Mouse (Mus musculus) gastrocnemius, postnatal 36 days (tissue): ENCODE results near the gene Gnb1l. TPM values are rescaled to one million over a fixed set of nuclear protein-coding genes. Genes with fewer than 3 reads are reported as not detected.

Source experiments
- DNase-seq, 2 experiments: peaks; one replicate each; pipeline ENCODE4 v3.0.0; 2022
- intact Hi-C: fragments of 180-260 bp; cut with DNase I; formaldehyde crosslinking; loops from one replicate; pipeline ENCODE4 v1.15.1; 2025
- long read RNA-seq, 2 experiments: library from polyadenylated mRNA; stranded (forward); transcript quantifications; one replicate each; pipeline ENCODE4 v2.0.0; 2021
- total RNA-seq, 2 experiments: library from RNA; stranded (reverse); gene quantifications; 2 replicates each; pipeline ENCODE4 v1.2.3; 2021

Gnb1l gene
- 1 to 10 TPM; 3.6 to 3.8 TPM for total RNA-seq
- long read RNA-seq, experiment 1, partial matches to known transcripts, result 0 of 10 reads
- long read RNA-seq, experiment 1, other reads (novel, unspliced or antisense), result 4 of 10 reads
- long read RNA-seq, experiment 2, partial matches to known transcripts, result 0 of 2 reads
- long read RNA-seq, experiment 2, other reads (novel, unspliced or antisense), result 1 of 2 reads

DNA sequence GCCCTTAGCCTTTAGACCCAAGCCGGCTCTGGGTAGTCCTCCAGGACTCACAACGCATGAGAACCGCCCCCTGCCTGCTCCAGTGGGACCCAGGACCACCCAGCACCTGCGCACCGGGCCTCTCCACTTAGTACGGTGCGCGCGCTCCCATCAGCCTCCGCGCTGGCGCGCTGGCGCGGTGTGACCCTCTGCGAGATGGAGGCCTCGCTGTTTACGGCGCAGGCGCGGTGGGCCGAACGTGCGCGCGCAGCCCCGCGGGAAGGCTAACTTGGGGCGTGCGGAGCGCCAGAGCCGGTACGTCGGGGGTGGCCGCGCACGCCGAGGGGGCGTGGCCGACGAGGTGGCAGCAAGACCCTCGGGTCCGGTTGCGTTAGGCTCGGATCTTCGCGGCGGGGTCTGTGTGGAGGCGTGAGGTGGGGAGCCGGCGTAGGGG lies at the start of gene Gnb1l, which contains the start of gene Rtl10:
Gene Gnb1l (plus strand): TSS at position 156 of the 433 bp plus-strand sequence.
Gene Rtl10 (plus strand): TSS at position 344 of the 433 bp plus-strand sequence.
- DNase-seq, result peak; percentile 90 to 95
- intact Hi-C loops, result loop anchor here (5.0 kb wide), 1 partner anchor 109 kb away; no protein-coding TSS in a partner anchor

DNA sequence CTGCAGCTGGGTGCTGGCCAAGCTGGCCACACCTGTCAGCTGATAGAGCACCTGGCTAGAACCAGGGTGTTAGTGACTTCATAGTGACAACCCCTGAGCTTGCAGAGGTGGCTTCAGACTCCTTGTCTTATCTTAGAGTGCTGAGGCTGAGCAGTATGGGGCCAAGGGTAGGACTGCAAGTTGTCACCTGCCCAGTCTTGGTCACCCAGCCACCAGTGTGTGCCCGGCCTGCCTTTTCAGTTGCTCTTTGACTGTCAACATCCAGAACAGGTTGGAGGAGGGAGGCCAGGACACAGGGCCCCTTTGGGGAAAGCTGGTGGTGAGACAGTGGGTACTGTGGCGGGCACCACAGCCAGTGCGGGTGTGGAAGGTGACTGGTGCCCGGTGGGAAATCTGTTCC lies 49.5 kb upstream of the Gnb1l start:
- no peak for DNase-seq
- intact Hi-C loops, result loop anchor here (5.0 kb wide), 1 partner anchor 58 kb away; no protein-coding TSS in a partner anchor

DNA sequence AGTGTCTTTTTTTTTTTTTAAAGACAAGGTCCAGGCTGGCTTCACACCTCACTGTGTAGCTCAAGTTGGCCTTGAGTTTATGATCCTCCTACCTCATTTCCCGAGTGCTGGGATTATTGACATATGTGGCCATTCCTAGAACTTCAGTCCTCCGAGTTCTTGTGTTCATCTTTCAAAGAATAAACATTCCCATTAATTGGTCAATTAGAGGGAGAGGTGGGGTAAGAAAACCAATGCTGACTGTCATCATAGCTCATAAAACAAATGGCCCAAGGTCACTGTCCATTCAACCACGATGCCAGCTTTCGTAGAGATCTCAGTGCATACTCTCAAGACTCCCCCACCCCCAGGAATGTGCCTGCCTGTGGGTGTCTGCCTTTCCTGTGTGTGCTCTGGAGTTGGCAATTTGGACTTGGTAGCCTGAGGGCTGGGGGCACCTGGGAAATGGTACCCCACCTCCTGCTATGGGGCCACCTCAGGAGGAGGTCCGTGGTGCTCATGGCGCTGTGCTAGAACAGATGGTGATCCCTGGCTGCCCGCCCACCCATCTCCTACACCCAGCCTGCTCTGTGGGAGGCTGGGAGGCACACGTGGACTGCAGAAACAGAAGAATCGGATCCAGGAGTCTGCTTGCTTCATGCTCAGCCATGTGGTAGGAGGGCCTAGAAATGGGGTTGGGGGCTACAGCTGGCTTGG lies 46.9 kb upstream of the Gnb1l start:
- intact Hi-C loops, result no loop called here
- DNase-seq, result no peak

DNA sequence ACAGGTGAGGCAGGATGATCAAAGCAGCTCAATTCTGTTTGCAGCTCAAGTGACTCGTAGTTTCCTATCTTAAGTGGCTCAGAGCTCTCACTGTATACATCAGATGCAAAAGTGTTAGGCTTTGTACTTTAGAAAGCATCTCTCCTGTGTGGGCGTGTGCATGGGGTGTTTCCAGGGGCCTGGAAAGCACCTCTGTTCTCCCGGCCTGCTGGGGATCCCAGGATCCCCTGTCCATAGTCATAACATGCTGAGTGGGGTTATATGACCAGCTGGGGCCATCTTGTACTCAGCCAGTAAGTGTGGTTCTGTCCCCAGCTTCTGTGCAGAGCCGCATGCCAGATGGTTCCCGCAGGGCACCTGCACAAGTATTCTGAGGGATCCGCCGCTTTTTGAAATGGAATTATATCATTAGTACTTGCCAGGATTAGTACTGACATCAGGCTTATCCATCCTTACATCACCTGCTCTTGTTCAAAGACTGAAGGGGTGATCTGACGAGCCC lies 46.1 kb upstream of the Gnb1l start:
- intact Hi-C loops, result no loop called here

DNA sequence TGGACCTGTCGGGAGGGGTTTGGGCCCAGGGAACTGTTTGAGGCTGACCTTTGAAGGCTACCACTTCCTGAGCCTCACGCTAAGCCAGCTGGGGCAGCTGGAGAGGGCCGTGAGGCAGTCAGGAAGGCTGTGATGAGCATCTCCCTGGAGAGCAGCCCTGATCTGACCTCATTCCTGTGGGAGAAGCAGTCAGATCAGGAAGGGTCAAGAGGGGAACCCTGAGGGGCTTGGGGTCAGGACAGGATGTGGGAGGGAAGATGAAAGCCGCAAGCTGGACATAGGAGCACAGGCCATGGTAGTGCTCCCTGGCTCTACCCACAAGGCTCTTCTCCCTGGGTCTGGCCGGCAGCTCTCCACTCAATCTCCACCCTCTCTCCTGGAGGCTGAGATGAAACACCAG lies 44.7 kb upstream of the Gnb1l start:
- intact Hi-C loops, result no loop called here

More for the DNA sequence above, 46.1 kb upstream of the Gnb1l start:
- no peak for DNase-seq

DNA sequence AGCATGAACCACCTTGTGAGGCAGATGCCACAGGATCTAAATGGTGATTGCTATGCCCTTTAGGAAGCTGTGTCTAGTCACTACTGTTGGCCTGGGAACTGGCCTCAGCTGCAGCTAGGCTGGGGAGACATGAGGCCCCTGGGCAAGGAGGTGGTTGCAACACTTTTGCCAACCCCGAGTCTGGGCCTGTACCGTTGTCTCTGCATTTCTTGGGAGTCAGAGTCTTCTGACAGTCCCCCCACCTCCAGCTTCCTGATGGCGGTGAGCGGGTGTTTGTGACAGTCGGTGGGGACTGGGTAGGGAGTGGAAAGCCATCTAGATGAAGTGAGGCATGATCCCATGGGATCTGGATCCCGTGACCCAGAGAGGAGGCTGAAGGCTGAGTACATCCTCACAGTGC lies 43.1 kb upstream of the Gnb1l start:
- intact Hi-C loops, result no loop called here
- DNase-seq, result no peak

More for the DNA sequence above, 44.7 kb upstream of the Gnb1l start:
- DNase-seq, result no peak

DNA sequence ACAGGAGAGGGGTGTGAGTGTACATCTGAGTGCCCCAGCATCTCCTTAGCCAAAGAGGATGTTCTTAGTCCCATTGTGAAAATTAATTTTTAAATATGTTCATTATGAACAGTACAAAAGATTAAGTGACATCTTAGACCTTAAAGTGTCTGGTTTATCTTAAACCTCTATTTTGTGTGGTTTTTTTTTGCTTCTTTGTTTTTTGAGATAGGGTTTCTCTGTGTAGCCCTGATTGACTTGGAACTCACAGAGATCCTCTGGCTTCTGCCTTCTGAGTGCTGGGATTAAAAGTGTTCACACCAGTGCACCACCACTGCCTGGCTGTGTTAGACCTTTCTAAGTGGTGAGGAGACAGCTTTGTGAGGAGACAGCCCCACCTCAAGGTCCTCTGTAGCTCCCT lies 39.9 kb upstream of the Gnb1l start:
- no peak for DNase-seq
- intact Hi-C loops, result no loop called here

DNA sequence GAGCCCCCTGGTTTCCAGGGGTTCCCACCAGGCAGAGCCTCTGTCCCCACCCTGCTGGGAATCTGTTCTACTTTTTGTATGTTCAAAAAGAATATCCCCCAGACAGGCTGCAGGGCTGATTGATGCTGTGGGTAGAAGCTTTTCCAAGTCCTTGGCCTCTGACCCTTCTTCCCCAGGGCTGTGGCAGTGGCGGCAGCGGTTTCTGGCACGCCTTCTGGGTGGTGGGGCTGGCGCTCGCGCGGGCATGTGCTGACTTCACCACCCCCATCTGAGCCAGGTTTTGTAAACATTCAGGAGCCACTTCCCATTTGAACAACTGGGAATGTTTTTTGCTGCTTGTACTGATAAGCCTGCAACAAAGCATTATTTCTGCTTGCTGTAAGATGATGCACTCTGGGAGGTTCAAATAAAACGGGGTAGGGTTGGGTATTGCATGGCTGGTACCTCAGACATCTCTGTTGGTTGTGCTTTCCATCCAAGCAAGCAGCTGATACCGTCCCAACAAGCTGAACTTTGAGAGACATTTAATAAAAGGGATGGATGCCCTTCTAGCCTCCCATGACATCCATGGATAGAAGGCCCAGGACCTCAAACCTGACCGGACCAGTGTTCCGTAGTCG lies 39.1 kb upstream of the Gnb1l start:
- DNase-seq, result no peak
- intact Hi-C loops, result no loop called here

DNA sequence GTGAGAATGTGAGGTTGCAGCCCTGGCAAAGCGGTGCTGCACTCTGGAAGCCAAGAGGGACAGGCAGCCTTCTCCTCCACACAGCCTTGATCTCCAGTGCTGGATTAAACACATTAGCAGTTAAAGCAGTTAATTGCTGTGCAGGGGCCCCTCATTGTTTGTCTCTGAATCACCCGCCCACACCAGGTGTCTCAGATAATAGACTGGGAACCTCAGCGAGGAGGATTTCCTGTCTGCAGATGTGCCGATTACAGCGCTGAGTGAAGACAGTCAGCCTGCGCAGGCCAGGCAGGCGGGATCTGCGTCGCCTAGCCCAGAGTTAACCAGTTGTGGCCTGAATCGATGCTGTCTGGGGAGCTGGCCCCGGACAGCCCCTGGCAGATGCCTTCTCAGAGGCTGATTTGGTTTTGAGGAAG lies 38.5 kb upstream of the Gnb1l start:
- DNase-seq, result peak in 1 of 2 experiments; percentile 25
- intact Hi-C loops, result no loop called here

DNA sequence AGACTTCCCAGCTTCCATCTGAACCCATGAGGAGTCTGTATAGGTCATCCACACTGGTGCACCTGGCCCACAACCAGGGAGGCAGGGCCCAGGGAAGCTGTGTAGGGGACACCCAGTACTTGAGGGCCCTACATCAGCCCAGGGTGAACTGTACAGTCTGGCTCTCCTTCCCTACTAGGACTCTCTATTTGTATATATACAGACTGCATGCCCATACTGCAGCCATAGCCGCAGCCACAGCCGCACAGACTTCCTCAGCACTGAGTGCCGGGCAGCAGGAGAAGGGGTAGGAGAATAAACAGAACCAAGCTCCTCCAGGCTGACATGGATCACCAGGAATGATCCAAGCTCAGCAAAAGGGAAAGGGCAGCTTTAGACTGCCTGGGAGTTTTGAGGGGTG lies 37.7 kb upstream of the Gnb1l start:
- no peak for DNase-seq
- intact Hi-C loops, result no loop called here

DNA sequence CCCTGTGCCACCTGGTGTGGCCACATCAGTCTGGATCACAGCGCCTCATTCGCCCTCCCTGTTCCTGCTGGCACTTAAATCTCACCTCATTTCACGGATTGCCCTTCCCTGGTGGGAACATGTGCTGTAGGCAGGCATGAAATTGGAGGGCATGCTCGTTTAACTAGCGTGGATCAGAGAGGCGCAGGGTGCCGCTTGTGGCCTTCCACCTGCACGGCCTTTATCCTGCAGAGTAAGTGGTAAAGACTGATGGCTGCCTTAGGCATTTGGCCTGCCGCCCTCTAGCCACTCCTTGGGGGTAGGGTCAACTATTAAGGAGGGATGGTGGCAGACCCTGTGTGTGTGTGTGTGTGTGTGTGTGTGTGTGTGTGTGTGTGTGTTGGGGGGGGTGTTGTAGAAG lies 36.5 kb upstream of the Gnb1l start:
- intact Hi-C loops, result no loop called here
- no peak for DNase-seq

DNA sequence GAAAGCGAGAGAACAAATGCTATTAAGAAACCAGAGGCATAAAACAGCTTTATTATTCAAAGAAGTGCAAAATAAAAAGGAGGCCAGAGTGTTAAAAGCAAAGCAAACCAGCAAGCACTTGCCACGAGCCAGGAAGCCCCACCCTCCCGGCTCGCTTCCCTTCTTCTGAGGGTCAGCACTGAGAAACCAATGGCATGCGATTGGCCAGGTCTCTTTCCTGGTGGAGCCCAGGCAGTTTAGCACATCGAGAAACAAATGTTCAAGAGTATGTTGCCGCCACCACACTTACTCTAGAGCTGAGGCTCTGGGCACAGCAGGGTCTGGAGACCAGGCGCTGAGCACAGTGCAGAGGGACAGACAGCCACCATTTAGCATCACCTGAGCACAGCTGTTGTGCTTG lies 35.9 kb upstream of the Gnb1l start:
- intact Hi-C loops, result no loop called here
- no peak for DNase-seq

DNA sequence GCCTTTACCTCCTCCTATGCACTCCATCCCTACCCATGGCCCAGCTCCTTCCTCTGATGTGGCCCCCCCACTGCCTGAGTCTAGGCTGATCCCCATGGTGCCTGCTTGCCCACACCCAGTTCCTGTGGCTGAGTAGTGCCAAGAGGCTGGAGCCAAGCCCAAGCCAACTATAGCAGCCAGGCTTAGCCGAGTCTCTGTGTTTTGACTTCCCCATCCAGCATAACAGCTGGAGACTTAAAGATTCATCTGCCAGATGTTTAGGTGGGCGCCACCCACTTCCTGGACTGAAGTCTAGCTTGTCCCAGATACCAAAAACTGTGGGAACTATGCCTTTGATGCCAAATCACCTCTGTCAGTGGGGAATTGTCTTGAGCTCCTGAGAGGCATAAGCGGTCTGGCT lies 34.2 kb upstream of the Gnb1l start:
- intact Hi-C loops, result no loop called here
- peak; percentile 38 to 42 for DNase-seq

DNA sequence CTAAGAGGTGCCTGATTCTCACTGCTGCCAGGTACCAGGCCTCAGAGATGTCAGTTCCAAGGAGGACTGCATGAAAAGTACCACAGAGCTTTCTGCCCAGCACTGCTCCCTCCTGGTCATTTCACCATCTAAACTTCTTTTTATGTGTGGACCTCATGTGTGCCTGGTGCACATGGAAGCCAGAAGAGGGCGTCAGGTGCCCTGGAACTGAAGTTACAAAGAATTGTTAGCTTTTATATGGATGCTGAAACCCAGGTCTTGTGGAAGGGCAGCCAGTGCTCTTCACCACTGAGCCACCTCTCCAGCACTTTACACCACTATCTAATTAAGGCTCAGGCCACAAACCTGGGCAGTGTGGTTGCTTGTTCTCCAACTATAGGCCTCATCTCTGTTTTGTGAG lies 27.7 kb upstream of the Gnb1l start:
- intact Hi-C loops, result no loop called here
- DNase-seq, result peak in 1 of 2 experiments; percentile 6

DNA sequence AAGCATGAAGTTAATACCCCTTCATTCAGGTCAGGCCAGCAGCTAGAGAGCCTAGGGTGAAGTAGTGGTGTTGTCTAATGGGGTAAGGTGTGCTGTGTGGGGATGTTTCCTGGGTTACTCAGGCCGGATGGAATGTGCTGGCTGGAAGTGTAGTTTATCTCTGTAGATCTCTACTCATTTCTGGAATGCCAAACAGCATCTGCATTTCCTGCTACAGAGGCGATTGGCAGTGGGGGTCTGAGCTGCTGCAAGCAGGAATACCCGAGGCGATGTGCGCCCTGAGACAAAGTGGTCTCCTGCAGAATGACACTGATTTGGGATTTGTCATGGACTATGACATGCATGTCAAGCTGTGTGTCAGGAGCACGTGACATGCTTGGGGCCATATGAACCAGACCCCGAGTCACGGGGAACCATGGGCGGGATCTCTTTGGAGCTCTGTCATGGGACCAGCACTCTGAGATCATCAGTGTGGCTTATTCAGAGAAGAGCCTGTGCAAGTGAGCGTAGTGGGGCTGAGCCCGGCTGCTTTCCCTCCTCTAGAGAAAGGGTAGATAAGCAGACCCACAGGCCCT lies 27.0 kb upstream of the Gnb1l start:
- DNase-seq, result peak in 1 of 2 experiments; percentile 8

DNA sequence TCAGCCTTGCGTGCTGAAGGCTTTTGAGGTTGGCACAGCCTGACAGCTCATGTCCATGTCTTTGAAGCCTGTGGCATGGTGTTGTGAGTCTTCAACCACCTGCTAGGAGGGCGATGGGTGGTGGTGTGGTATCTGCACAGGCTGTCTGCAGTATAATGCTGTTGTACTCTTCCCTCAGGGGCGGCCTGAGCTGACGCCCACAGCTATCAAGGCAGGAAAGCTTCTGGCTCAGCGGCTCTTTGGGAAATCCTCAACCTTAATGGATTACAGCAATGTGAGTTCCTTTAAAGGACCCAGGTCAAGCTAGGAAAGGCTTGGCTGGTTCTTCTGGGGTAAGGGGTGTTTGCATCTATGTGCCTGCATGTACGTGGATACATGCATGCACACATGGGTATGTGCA lies 26.5 kb upstream of the Gnb1l start:
- intact Hi-C loops, result no loop called here

More for the DNA sequence above, 27.0 kb upstream of the Gnb1l start:
- intact Hi-C loops, result no loop called here

DNA sequence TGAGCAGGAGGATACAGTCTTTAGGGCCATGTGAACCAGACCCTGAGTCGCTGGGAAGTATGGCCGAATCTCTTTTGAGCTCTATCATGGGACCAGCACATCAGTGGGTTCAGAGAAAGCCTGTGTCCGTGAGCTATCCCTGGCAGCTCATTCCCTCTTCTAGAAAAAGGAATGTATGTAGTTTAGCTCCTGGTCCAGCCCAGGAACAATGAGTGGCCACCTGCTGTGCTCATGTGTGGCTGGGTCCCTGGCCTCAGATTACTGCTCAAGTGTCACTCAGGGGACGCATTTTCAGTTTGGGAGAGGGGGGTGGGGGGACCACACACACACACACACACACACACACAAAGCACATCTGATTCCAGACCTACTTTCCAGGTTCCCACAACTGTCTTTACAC lies 26.1 kb upstream of the Gnb1l start:
- intact Hi-C loops, result no loop called here
- no peak for DNase-seq

More for the DNA sequence above, 26.5 kb upstream of the Gnb1l start:
- DNase-seq, result no peak

DNA sequence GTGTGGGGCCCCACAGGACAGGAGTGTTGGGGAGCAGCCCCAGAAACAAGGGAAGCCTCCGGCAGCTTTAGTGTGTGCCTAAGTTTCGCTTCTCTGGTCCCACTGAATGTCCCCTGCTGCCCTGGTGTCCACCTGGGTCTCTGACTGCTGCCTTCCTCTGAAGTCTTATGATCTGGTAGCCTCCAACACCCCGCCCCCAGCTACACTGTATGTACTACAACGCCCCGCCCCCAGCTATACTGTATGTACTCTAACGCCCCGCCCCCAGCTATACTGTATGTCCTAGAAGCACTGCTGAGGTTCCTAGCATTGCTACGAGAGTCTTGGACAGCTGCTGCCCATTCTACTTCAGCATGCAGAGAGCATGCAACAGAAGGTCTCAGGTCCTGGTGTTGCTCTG lies 25.5 kb upstream of the Gnb1l start:
- DNase-seq, result no peak
- intact Hi-C loops, result no loop called here

DNA sequence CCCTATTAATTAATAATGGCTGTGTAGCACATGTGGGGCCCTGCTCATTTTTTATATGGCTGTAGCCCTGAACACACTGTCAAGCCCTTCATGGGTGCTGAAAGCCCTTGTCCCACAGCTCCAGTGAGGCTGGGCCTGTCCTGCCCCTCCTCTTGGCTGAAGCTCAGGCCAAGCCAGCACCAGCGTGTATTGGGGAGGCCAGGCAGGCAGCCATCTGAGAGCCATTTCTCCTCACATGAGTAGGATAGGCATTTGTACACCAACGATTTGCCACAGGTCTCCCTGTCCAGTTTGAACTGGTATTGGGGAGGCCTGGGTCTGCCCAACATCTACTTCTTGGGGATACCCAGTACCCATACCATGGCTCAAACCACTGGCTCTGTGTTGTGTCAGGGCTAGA lies 24.5 kb upstream of the Gnb1l start:
- intact Hi-C loops, result no loop called here
- DNase-seq, result no peak

DNA sequence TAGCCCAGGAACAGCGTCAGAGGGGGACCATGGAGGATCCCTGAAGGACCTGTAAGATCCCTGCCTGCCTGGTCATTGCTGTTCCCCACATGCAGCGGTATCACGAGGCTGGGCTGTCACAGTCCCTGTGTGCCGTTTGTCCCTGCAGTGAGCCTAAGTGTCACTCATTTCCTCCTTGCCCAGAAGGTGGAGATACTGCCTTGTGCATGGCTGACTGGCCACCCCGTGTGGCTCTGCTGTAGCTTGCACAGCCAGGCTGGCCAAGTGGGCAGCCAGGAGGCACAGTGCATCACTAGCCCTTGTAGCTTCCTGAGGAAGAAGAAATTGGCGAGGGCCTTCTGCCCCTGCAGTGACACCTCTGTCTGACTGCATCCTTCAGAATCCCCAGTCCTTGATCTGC lies 20.5 kb upstream of the Gnb1l start:
- intact Hi-C loops, result no loop called here

DNA sequence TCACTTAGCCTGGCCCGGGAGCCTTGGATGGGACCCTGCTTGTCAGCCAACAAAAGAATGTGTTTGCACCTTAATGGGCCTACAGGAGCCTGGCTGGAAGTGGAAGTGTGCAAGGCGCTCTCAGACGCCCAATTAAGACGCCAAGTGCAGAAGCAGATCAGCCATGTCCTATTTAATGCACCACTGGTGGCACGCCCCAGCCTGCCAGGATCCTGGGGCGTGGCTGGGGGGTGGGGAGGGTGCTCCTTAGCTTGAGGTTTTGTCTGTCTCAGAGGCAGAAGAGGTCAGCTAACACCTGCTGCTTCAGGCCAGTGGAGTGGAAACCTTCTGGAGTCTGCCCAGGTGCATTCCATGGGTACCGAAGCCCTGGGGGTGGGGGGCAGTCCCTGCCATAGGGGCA lies 18.8 kb upstream of the Gnb1l start:
- intact Hi-C loops, result no loop called here
- peak in 1 of 2 experiments; percentile 9 for DNase-seq

More for the DNA sequence above, 20.5 kb upstream of the Gnb1l start:
- DNase-seq, result peak in 1 of 2 experiments; percentile 7
